Mouse (Mus musculus) embryo, embryonic 11.5 days (tissue): ENCODE measurements at regions not wholly inside any gene's neighbourhood (a gene's known extent, or its start where the extent isn't known, plus 50 kb on each side); places are given as distances from the start of the nearest gene placed in this dataset.
A peak's percentile ranks its signal among the peaks of the same experiment; 100 is the strongest.

Source experiments
- DNase-seq: peaks from one replicate; pipeline ENCODE4 v3.0.0-alpha.2; 2012; ENCODE audit warnings: low read depth, low spot score

GRCm38 (mm10) chr1:159034952-159035351 lies 54.7 kb upstream of the Pappa2 start:
- no peak for DNase-seq

GRCm38 (mm10) chr1:159036371-159036770 lies 56.1 kb upstream of the Pappa2 start:
- DNase-seq: no peak

DNA sequence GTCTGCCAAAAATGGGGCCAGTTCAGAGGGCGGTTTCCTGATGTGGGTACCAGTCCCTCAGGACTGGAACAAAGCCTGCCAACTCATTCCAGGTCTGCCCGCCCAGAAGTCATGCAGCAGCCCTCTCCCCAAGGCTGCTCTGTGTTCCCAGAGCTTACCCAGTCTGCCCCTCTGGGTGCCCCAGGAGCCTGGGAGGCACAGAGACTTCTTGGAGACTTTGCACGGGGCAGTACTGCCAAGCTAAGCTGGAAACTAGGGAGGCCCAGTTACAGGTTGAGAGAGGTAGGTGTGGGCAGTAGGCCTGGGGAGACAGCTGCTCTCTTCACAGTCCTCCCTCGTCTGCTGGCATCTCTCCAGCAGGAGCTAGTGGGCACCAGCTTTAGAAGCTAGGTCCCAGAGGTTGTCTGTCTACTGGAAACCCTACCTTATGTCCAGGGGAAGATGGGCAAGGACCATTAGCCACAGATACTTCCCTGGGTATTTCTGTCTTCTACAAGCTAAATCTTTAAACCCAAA lies 65.6 kb upstream of the Pappa2 start:
- no peak for DNase-seq

DNA sequence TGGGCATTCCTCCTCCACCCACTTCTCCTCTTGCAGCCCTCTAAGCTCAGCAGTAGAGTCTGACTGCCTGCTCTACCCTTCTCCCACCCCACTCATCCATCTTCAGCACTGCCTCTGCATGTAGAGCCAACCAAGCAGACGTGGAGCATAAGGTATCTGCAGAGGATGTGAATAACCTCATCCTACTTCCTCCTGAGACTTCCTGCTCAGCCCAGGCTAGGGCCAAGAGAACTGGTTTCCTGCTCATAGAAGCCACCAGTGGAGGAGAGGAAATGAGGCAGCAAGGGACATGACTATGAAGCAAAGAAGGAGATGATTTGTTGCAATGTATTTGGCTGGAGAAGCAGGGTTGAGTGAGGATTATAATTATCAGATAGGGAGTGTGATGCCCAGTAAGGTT lies 84.7 kb upstream of the Pappa2 start:
- DNase-seq: no peak

- DNase-seq: no peak
Observed at GRCm38 (mm10) chr1:159099205-159099604, 118.9 kb upstream of the Pappa2 start.

DNA sequence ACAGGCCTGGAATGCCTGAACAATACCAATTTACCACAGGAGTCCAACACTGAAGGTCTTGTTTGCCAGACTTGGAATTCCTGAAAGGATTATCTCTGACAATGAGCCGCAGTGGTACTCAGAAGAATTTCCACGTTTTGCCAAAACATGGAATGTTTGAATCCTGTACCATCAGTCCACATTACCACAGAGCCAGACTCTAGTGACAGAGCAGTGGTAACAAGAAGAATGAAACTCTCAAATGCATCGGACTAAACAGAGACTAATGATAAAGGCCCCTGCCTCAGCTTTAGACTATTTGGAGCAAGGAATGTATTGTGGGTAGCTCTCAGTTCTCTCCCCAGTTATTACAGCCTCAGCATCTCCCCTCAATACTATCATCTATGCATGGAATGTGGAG lies 109.9 kb upstream of the Cop1 start:
- DNase-seq: no peak

DNA sequence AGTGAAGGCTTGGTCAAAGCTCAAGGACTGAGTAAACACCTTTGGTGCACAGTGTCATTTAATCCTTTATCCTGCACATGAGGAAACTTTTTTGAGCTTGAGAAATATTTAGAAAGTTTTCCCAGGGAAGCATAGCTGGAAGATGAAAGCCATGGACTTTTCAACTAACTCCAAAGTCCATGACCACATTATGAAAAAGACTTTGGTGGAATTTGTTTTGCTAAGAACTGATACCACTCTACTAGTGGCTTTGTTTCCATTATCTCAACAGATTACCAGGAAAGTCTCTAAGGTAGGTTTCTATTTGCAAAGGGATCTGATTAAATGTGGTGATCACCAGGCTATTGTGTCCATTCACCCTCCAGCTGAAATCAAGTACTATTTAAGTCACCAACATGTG lies 107.2 kb upstream of the Cop1 start:
- no peak for DNase-seq

DNA sequence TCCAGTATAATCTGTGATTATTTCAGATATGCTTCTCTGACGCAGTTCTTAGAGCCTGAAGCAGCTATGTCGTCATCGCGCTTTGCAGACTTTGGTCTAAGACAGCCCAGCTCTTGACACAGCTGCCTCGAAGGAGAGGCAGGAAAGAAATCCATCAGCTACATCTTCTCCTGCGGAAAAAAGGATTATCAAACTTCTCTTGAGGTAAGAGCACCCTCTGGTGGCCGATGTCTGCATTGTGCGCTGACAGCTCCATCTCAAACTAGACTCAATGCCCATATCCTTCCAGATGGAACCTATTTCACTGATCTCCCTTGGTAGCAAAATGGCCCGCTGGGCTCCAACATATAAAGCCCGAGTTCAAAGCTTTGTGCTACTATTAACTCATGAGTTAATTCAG lies 96.8 kb upstream of the Cop1 start:
- peak; percentile 63 for DNase-seq

- no peak for DNase-seq
Observed at GRCm38 (mm10) chr1:159147788-159148497, 84.2 kb upstream of the Cop1 start.

DNA sequence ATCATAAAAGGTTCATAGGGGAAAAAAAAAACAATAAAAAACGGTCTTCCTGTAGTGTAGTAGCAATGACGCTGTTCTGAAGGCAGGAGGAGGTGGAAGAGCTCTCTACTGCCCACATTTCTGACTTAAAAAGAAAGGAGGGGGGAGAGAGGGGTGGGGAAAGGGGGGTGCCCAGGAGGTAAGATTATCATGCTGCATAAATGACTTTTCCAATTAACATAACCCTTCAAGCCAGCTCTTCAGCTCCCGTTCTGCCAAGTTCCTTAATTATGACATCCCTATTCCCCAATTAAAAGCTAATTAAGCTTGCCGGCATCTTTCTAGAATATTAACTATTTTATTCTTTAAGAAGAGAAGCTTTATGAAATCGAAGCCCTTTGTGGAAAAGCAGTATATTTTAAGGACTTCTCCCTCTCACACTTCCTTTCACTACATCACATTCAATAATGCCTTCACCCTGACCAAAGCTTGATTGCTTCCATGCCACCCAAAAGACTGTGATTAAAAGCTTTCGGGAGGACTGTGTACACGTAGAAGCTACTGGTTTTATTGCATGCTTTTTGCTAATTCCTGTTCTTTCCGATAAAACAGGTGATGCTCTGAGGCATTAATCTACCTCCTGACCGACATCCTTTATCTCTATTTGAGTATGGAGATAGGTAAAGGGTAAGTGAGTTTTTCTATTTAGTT lies 83.5 kb upstream of the Cop1 start:
- no peak for DNase-seq

- no peak for DNase-seq
Observed at GRCm38 (mm10) chr1:159149207-159149606, 82.9 kb upstream of the Cop1 start.

DNA sequence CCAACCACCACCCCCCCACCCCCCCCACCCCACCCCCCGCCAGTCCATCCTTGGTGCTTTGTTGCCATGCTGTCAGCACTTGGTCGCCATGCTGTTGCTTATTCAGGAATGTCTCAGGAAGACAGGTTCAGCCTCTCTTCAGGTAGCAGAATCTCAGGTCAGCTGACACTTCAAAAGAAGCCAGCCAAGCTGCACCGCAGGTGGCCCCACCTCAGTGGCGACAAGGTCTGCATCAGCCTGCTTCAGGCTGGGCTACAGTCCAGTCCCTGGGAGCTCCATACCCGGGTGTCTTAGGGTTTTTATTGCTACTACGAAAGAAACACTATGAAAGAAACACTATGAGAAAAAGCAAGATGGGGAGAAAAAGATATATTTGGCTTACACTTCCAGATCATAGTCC lies 82.4 kb upstream of the Cop1 start:
- no peak for DNase-seq

GRCm38 (mm10) chr1:159150351-159150750 lies 81.8 kb upstream of the Cop1 start:
- no peak for DNase-seq

GRCm38 (mm10) chr1:159156428-159156827 lies 75.7 kb upstream of the Cop1 start:
- no peak for DNase-seq

- DNase-seq: no peak
Observed at GRCm38 (mm10) chr1:159160035-159160960, 71.8 kb upstream of the Cop1 start.

- no peak for DNase-seq
Observed at GRCm38 (mm10) chr1:159163113-159163885, 68.8 kb upstream of the Cop1 start.

DNA sequence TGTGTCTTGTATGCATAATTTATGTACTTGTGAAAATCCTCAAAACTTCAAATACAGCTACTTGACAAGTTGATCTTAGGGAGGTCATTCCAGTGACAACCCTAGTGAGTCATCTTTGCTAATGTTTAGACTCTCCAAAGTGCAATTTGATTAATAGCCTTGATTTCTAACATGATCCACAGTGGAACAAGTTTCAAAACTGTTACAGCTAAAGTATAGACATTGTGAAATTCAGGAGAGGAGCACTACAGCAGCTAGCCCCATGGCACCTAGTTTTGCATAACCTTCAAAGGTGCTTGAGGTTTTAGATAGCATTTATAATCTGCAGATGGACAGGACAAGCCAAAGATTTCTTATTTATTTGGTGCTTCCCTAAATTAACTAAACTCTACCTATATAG lies 50.1 kb upstream of the Cop1 start:
- no peak for DNase-seq
